Mouse (Mus musculus) forebrain, embryonic 14.5 days (tissue): ENCODE results near the gene Ngfr. TPM values are rescaled to one million over a fixed set of nuclear protein-coding genes. Genes with fewer than 3 reads are reported as not detected.
A peak's percentile ranks its signal among the peaks of the same experiment; 100 is the strongest.

Source experiments
- ATAC-seq: fragments of 200-750 bp; cut with Nextera tagmentation; 2 replicates; pipeline ENCODE4 v1.8.0; 2017; ENCODE audit warnings: mild to moderate bottlenecking, moderate library complexity
- DNase-seq: peaks from one replicate; pipeline ENCODE4 v3.0.0-alpha.2; 2015; ENCODE audit warnings: low spot score
- H3K27ac ChIP-seq: fragments of 300-500 bp; sonication (generic); 2 replicates; pipeline ENCODE4 v1.5.1; 2014; ENCODE audit warnings: low read depth, mild to moderate bottlenecking, control low read depth, low read length, moderate library complexity
- H3K27me3 ChIP-seq: fragments of 300-500 bp; sonication (generic); replicated peaks from 2 replicates; pipeline ENCODE4 v1.6.1; 2014; ENCODE audit warnings: low read length, control low read depth, mixed read lengths; ENCODE audit not compliant: control insufficient read depth, insufficient read depth
- H3K36me3 ChIP-seq: fragments of 300-500 bp; sonication (generic); 2 replicates; pipeline ENCODE4 v1.6.1; 2014; ENCODE audit warnings: low read length, control low read depth; ENCODE audit not compliant: control insufficient read depth, insufficient read depth
- H3K4me1 ChIP-seq: fragments of 300-500 bp; sonication (generic); 2 replicates; pipeline ENCODE4 v1.6.1; 2014; ENCODE audit warnings: antibody characterized with exemption, low read length, control low read depth; ENCODE audit not compliant: control insufficient read depth, insufficient read depth
- H3K4me2 ChIP-seq: fragments of 300-500 bp; sonication (generic); 2 replicates; pipeline ENCODE4 v1.6.1; 2014; ENCODE audit warnings: mild to moderate bottlenecking, control low read depth, low read length
- H3K4me3 ChIP-seq: fragments of 300-500 bp; sonication (generic); 2 replicates; pipeline ENCODE4 v1.5.1; 2014; ENCODE audit warnings: low read depth, low read length, control low read depth
- H3K9ac ChIP-seq: fragments of 300-500 bp; sonication (generic); 2 replicates; pipeline ENCODE4 v1.6.1; 2014; ENCODE audit warnings: mild to moderate bottlenecking, low read length, control low read depth, moderate library complexity
- H3K9me3 ChIP-seq: fragments of 300-500 bp; sonication (generic); replicated peaks from 2 replicates; pipeline ENCODE4 v1.6.1; 2016; ENCODE audit warnings: low read length, control low read depth, mixed read lengths; ENCODE audit not compliant: control insufficient read depth
- whole genome bisulfite sequencing: fragments of 180-500 bp; shearing (Covaris S2); extraction: QIAGEN DNeasy Blood & Tissue Kit; methylation state at CpG from one replicate; pipeline ENCODE4 v1.1.7; 2014; 5-methylcytosine and 5-hydroxymethylcytosine counted together
- polyA plus RNA-seq: library from polyadenylated mRNA; unstranded; fragments of >200 nt; fragmentation: Nextera tagmentation; extraction: Ambion mirVana; gene quantifications from 2 replicates; pipeline ENCODE4 v1.2.1, GENCODE M21; 2014

Ngfr gene
- polyA plus RNA-seq, 1 experiment from 2014 or later: 5.0 TPM

DNA sequence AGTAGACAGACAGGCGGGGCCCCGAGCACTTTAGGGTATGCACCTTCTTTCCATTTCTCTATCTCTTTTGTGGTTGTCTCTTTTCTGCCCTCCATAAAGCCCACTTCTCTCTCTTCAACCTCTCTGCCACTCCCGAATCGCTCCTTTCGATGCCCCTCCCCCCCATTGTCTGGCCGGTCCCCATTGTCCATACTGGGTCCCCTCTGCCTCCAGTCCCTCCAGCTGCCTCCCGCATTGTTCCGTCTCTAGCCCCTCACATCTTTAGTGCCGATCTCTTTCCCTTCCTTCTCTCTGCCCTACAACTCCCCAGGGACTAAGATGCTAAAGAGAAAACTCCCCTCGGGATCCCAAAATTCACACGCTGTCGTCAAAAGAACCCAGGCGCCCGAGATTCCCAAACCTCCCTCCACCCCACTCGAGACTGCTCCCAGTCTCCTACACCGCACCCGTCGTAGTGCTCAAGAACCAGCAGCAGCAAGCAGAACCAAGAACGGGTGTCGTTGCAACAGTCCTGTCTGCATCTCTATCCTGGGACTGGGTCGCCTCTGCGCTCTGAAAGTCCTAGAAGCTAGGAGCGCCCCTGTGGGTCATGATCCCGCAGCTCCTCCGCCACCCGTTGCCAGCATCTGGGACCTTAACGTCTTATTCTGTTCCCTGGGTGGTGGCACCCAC is 648 bp downstream of the Ngfr start:
- Histone ChIP-seq H3K4me2 (peak overlapping the region; percentile 77), H3K36me3 (no peaks in the 10 kb centered on the region), H3K27ac (peak overlapping the region; percentile 29; the same call in 1 of the 2 replicates), H3K9me3 (no peaks in the 10 kb centered on the region), H3K9ac (peak overlapping the region; percentile 55), H3K4me1 (peaks cover 21% of the 10 kb centered on the region), H3K27me3 (peaks cover 63% of the 10 kb centered on the region), H3K4me3 (peak overlapping the region; percentile 34)
- ATAC-seq (peak; percentile 27), DNase-seq (peak; percentile 30)
- whole genome bisulfite sequencing: under 1% methylated on average over 27 of the region's 27 CpGs

DNA sequence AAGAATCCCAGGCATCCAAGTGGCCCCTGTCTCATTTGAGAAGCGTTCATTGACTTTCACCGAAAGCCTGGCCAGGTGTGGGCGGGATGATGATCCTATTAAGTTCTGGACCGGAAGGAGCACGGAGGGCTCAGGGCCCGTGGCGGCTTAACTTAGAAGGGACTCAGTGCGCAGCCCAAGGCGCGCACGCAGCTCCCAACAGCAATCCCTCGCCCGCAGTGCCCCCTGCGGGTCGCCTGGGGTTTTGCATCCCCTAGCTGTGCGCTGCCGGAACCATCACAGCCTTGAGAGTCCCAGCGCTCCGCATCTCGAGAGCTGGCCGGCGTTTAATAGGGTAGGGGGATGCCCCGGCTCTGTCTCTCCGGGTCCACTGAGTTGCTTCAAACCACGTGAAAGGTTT is 1.4 kb downstream of the Ngfr start:
- ATAC-seq: peak; percentile 69
- Histone ChIP-seq H3K4me1 (peaks cover 21% of the 10 kb centered on the region), H3K27ac (no peak overlapping the region), H3K4me3 (peak overlapping the region; percentile 34), H3K9ac (peak overlapping the region; percentile 55), H3K9me3 (no peaks in the 10 kb centered on the region), H3K27me3 (peaks cover 70% of the 10 kb centered on the region), H3K36me3 (no peaks in the 10 kb centered on the region), H3K4me2 (peak overlapping the region; percentile 77)
- whole genome bisulfite sequencing: under 1% methylated on average over 25 of the region's 25 CpGs
- peak; percentile 89 for DNase-seq

- Histone ChIP-seq H3K9ac (no peak overlapping the region), H3K36me3 (no peaks in the 10 kb centered on the region), H3K4me1 (peaks cover 21% of the 10 kb centered on the region), H3K9me3 (no peaks in the 10 kb centered on the region), H3K27ac (no peak overlapping the region), H3K27me3 (peaks cover 71% of the 10 kb centered on the region), H3K4me3 (peak overlapping the region; percentile 34), H3K4me2 (peak overlapping the region; percentile 77)
- DNase-seq (no peak), ATAC-seq (no peak)
- WGBS: under 1% methylated on average over 15 of the region's 15 CpGs
These were observed 1.9 kb downstream of the Ngfr start for GRCm38 (mm10) chr11:95585684-95586083.

- no peak for ATAC-seq
- Histone ChIP-seq H3K27me3 (peaks cover 69% of the 10 kb centered on the region), H3K9me3 (no peaks in the 10 kb centered on the region), H3K4me3 (peak overlapping the region; percentile 34), H3K9ac (no peak overlapping the region), H3K4me1 (peaks cover 21% of the 10 kb centered on the region), H3K27ac (no peak overlapping the region), H3K4me2 (peak overlapping the region; percentile 77), H3K36me3 (no peaks in the 10 kb centered on the region)
- DNase-seq: peak; percentile 53
- WGBS: 0% methylated on average over 24 of the region's 24 CpGs
These were observed 2.3 kb downstream of the Ngfr start for GRCm38 (mm10) chr11:95585281-95585680.

DNA sequence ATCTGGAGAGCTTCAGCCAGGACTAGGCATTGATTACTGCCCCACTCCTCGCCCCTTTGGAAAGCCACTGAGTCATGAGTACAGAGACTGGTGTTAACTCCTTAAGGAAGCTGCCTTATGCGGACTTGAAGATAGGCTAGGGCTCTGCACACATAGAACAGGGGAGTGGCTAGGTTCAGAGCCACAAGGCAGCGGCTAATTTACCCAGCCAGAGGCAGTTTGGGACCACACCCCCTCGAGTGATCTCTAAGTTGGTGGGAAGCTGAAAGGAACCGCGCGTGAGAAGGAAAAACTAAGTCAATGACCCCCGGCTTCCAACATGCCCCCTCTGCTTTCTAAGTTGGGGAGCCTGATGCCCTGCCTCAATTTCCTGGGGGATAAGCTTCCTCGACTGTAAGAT is 2.9 kb downstream of the Ngfr start:
- H3K27ac ChIP-seq: no peak overlapping the region
- no peaks in the 10 kb centered on the region for H3K36me3 ChIP-seq
- peaks cover 70% of the 10 kb centered on the region for H3K27me3 ChIP-seq
- no peak overlapping the region for H3K9ac ChIP-seq
- H3K4me3 ChIP-seq: no peak overlapping the region
- no peaks in the 10 kb centered on the region for H3K9me3 ChIP-seq
- H3K4me1 ChIP-seq: peaks cover 21% of the 10 kb centered on the region
- ATAC-seq (no peak), DNase-seq (no peak)
- peak overlapping the region; percentile 77 for H3K4me2 ChIP-seq
- 11% methylated on average over 9 of the region's 9 CpGs for whole genome bisulfite sequencing

DNA sequence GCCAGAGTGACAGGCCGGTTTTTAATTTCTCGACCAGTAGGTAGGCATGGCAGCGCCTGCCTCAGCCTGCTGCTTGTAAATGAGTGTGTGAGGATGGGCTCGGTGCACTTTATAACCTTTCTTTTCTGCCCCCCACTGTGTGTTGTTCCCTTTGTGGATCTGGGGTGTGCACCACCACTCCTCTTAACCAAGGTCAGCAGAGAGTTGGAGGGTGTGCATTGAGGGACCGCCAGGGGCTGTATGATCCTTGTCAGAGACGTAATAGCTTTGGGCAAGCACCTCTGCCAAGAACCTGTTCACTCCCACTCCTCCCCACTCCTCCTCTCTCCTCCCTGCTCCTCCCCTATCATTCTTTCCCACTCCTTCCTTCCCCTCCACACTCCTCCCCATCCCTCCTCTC is 4.1 kb downstream of the Ngfr start:
- Histone ChIP-seq H3K27ac (no peak overlapping the region), H3K4me3 (no peak overlapping the region), H3K4me1 (peaks cover 21% of the 10 kb centered on the region), H3K27me3 (peaks cover 79% of the 10 kb centered on the region), H3K36me3 (no peaks in the 10 kb centered on the region), H3K9me3 (no peaks in the 10 kb centered on the region), H3K9ac (no peak overlapping the region), H3K4me2 (no peak overlapping the region)
- WGBS: 62% methylated on average over 6 of the region's 6 CpGs
- no peak for DNase-seq
- no peak for ATAC-seq

- no peak overlapping the region for H3K4me3 ChIP-seq
- peaks cover 20% of the 10 kb centered on the region for H3K4me1 ChIP-seq
- peaks cover 86% of the 10 kb centered on the region for H3K27me3 ChIP-seq
- no peak for DNase-seq
- no peak overlapping the region for H3K27ac ChIP-seq
- no peaks in the 10 kb centered on the region for H3K36me3 ChIP-seq
- 67% methylated on average over 3 of the region's 3 CpGs for WGBS
- H3K9me3 ChIP-seq: no peaks in the 10 kb centered on the region
- no peak overlapping the region for H3K9ac ChIP-seq
- ATAC-seq: no peak
- H3K4me2 ChIP-seq: no peak overlapping the region
These were observed 5.3 kb downstream of the Ngfr start for GRCm38 (mm10) chr11:95582193-95582592.

DNA sequence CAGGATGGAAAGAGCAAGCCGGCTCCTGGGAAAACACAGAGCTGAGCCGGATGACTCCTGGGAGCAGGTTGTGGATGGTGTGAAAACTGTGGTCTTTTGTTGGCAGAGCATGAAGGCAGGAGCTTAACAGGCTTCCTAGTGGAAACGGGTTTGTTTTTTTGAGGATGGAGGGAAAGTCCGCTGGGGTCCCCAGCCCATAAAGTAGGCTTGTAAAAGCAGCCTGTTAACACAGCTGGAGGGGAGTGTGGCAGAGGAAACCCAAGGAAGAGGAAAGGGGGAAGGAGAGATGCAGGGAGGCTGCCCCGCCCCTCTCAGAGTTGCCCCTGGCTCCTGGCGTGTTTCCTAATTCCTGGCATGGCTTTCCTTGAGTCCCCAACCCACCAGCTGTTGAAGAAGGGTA is 8.1 kb downstream of the Ngfr start:
- no peaks in the 10 kb centered on the region for H3K4me1 ChIP-seq
- H3K36me3 ChIP-seq: no peaks in the 10 kb centered on the region
- H3K27me3 ChIP-seq: peaks cover 70% of the 10 kb centered on the region
- ATAC-seq: no peak
- no peak for DNase-seq
- H3K9ac ChIP-seq: no peak overlapping the region
- H3K9me3 ChIP-seq: no peaks in the 10 kb centered on the region
- H3K4me3 ChIP-seq: no peak overlapping the region
- no peak overlapping the region for H3K27ac ChIP-seq
- 21% methylated on average over 6 of the region's 6 CpGs for WGBS
- H3K4me2 ChIP-seq: no peak overlapping the region

DNA sequence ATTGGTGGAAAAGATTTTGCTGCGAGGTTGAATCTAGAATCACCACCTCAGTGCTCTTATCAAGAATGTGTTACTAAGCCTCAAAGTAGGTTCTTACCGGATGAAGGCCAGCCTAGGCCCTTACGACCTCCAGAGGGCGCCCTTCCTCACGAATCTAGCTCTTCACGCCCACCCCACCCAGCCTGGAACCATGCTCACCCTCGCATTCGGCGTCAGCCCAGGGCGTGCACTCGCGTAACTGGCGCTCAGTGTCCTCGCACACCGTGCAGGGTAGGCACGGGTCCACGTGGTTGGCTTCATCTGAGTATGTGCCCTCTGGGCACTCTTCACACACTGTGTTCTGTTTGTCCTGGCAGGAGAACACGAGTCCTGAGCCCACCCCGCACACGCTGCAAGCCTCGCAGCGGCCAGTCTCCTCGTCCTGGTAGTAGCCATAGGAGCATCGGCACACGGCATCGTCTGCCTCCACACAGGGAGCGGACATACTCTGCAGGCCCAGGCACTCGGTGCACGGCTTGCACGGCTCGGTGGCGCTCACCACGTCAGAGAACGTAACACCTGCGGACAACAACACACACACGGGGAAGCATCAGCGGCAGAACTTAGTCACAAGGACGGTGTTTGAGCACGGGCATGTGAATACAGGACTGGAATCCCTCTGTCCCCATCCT is 9.6 kb downstream of the Ngfr start:
- Histone ChIP-seq H3K27me3 (peaks cover 55% of the 10 kb centered on the region), H3K36me3 (no peaks in the 10 kb centered on the region), H3K4me3 (peak overlapping the region; percentile 8; the same call in 1 of the 2 replicates), H3K9me3 (no peaks in the 10 kb centered on the region), H3K9ac (0 out of 2 replicates have a peak overlapping the region, but pooled peaks have one; percentile 8), H3K4me1 (no peaks in the 10 kb centered on the region), H3K4me2 (peak overlapping the region; percentile 47), H3K27ac (no peak overlapping the region)
- WGBS: 6% methylated on average over 39 of the region's 39 CpGs
- peak; percentile 80 for DNase-seq
- peak; percentile 76 for ATAC-seq
